Mouse (Mus musculus) gastrocnemius, adult 18-20 months (tissue): Measurements from ENCODE around the gene Sema4b. TPM values are rescaled to one million over a fixed set of nuclear protein-coding genes. Genes with fewer than 3 reads are reported as not detected.

Experiments
- DNase-seq: peaks from one replicate; pipeline ENCODE4 v3.0.0; 2021; ENCODE audit warnings: low spot score
- long read RNA-seq, 2 experiments: library from polyadenylated mRNA; stranded (forward); transcript quantifications; one replicate each; pipeline ENCODE4 v2.0.0; 2021
- total RNA-seq, 2 experiments: library from RNA; stranded (reverse); gene quantifications; 2 replicates each; pipeline ENCODE4 v1.2.3; 2021

Gene Sema4b
- total RNA-seq = 1 to 10 TPM; 1.2 to 1.7 TPM
- long read RNA-seq, experiment 1 = 0 reads
- long read RNA-seq, experiment 2 = 0 reads

DNA sequence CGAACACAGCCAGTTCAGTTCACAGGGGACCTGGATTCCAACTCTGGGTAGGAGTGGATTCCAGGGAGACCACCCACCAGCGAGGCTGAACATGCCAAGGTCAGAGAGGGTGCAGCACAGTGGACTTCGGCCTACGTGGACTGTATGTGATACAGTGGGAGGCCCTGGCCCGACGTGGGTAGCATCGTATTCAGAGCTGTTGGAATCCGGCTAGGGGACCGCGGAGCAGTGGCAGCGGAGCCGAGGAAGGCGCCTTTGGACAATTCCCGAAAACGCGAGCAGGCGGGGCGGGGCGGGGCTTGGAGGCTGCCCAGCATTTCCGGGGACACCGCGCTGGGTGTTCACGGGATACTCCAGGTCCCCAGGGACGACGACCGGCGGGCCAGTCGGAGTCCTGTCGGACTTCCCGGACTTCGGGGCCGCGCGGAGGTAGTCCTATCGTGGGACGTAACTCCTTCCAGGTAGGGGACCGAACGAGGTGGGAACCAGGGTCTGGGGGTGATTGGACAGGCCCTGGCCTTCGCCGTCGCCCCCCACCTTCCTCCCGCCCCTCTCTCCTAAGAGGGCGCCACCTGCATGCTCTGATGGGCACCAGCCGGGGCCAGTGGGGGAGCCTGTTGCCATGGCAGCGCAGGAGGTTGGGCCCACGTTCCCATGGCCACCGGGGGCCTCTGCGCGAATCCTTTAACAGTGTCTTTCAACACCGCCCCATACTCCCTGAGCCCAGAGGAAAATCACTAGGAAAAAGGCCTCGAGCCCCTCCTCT lies at the start of gene Sema4b:
TSS of gene Sema4b (plus strand) at position 311 of the 766 bp plus-strand sequence.
- peak; percentile 91 for DNase-seq

DNA sequence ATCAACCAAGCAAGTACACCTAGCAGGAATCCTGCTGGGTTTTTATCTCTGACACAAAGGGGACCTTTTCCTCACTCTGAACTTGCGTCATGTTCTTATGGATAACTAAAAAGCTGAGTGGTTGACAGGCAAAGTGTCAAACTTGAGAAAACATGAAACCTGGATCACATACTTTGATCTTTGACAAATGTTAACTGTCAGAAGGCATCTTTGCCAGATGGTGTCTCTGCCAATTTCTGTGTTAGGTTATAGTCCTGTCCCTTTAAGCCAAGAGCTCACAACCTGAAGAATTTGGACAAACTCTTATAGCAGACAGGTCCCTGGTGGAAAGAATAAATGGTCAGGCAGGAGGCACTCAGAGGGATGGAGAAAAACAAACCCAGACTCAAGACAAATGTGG lies 48.3 kb upstream of the Sema4b start:
- DNase-seq = no peak

DNA sequence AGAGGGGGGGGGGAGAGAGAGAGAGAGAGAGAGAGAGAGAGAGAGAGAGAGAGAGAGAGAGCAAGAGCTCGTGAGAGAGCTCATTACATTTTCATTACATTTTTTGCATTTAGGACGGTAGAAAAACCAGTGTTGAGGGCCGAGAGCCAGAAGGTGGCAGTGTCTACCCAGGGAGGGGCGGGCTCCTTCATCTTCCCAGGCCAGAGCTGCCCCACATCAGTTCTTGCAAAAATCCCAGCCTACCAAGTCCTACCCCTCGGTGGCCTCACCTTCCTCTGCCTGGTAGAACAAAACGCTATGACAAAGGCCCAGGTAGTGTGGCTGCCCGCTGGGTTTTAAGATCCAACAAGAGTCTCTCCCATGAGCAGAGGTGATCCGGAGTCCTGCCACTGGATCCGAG lies 45.8 kb upstream of the Sema4b start:
- peak; percentile 58 for DNase-seq

DNA sequence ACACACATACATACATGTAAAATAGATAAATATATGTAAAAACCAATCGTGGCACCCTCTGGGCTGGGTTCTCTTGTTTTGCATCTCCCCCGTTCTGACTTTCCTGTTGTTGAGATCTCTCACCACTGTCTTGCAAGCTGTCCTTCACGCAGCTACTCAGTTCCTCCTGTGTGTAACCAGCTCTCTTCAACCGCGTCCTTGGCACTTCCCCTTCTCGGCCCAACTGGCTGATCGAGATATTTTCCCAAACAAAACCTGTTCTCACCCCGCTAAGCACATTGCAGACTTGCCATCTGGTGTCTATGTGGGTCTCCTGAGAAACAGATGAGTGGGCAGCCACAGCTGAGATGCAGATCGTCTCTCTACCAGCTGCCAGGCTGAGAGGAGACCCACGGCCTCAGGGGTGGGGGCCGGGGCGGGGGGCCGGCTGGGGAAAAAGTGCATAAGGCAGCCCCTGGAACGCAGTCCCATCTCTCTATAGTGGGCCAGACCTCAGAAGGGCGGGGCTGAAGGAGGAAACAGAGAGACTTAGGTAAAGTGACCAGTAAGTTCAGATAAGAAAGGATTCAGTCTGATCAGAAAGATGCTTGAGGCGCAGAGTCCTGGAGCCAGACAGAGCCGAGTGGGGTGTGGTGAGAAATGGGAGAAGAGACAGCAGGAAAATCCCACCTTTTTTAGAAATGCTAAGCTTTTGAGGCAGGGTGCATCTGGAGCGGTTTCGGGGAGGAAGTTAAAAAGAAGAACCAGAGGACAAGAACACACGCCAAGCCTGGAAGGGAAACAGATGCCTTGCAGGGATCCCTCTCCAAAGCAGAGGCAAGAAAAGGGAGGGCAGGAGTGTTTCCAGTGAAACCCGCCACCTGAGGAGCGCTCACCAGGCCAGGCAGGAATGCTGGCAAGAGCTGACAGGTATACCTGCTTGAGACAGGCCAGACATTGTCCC lies 43.0 kb upstream of the Sema4b start:
- DNase-seq = no peak

DNA sequence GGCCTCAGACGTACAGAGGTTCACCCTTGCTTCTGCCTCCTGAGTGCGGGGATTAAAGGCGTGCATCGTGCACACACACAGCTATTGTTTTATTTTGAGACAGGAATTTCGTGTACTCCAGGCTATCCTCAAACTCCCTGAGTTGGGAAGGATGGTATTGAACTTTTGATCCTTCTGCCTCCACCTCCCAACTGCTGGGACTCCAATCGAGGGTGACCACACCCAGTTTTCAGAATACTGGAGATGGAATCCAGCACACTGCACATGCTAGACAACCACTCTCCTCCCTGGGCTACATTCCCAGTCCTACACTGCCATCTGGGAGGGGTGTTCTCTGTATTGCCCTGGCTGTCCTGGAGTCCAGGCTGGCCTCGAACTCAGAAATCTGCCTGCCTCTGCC lies 41.9 kb upstream of the Sema4b start:
- no peak for DNase-seq

DNA sequence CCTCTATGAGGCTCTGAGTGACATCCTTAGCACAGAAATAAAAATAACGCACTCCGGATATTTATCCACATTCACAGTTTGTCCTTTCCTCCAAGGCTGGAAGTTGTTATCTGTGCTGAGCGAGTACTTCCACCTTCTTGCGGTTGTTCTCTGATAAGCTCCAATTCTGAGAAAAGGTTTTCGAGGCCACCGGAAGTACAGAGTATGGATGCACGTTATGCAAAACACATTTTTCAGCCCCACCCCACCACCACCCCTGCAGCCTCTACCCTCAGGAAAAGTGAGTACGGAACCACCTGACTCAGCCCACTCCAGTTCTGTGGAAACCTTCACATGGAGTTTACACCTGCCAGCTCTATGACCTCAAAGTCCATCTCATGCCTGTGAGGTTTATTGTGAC lies 40.6 kb upstream of the Sema4b start:
- no peak for DNase-seq

DNA sequence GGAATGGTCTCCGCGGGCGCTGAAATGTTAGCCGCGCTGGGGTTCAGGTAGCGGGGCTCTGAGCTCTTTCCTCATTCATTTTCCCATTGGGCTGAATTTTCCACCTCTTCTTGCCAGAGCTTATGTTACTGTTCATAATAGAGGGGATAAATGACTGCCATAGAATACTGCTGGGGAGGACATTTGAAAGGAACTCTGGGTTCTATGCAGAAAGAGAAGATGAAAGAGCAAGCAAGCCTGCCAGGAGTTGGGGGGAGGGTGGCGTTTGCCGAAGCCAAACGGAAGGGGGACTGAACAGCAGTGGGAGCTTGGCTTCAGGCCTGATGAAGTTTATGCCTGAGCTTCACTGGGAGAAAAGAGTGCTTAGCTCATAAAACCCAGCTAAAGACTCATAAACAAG lies 37.3 kb upstream of the Sema4b start:
- no peak for DNase-seq

DNA sequence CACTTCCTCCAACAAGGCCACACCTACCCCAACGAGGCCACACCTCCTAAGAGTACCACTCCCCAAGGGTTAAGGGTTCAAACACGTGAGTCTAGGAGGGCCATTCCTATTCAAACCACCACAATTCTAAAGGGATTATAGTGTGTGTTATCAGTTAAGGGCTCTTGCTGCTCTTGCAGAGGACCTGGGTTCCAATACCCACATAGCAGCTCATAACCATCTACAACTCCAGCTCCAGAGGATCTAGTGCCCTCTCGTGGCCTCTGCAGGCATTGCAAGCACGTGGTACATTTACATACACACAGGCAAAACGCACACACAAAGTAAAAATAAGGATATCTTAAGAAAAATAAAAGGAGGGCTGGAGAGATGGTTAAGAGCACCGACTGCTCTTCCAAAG lies 34.5 kb upstream of the Sema4b start:
- no peak for DNase-seq

DNA sequence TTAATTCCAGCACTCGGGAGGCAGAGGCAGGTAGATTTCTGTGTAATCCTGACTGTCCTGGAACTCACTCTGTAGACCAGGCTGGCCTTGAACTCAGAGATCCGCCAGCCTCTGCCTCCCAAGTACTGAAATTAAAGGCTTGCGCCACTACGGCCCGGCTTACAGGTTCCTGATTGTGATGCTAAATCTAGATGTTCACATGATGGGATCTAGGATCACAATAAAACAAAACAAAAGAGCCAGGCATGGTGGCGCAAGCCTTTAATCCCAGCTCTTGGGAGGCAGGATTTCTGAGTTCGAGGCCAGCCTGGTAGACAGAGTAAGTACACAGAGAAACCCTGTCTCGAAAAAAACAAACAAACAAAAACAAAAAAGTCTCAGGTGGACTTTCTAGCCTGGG lies 33.9 kb upstream of the Sema4b start:
- no peak for DNase-seq

DNA sequence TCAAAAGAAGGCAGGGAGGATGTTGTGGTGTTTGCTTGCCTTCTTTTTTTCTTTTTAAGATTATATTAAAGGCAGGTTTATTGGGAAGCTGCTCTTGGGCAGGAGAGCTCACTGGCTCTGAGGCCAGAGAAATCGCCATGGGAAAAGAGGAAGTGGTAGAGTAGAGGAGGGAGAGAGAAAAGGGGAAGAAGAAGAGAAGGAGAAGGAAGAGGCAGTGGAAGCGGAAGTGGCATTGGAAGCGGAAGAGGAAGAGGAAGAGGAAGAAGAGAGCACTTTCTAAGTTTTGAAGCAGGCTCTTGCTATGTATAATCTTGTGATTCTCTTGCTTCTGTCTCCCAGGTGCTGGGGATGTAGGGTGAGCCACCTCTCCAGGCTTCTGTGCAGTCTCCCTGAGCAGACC lies 32.0 kb upstream of the Sema4b start:
- no peak for DNase-seq

DNA sequence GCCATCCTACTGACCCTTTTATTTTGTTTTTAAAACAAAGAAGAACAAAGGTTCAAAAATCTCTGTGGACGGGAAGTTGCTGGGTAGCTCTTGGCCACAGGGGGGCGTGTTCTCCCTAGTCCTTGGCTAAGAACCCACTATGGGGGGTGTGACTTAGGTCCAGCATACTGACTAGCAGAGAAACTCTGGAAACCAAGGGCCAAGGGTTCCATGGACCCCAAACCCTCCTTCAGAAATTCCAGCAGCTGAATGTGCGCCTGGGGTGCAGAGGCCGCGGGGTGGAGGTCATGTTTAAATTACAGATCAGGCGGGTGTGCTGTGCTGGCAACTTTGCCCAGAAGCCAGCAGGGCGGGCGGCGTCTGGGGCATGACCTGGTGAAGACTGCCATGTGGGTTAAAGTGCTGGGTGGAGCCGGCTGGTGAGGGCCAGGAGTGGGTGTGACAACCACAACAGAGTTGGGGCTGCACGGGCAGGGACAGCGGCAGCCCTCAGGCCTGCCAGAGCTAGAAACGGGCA lies 29.9 kb upstream of the Sema4b start:
- no peak for DNase-seq

DNA sequence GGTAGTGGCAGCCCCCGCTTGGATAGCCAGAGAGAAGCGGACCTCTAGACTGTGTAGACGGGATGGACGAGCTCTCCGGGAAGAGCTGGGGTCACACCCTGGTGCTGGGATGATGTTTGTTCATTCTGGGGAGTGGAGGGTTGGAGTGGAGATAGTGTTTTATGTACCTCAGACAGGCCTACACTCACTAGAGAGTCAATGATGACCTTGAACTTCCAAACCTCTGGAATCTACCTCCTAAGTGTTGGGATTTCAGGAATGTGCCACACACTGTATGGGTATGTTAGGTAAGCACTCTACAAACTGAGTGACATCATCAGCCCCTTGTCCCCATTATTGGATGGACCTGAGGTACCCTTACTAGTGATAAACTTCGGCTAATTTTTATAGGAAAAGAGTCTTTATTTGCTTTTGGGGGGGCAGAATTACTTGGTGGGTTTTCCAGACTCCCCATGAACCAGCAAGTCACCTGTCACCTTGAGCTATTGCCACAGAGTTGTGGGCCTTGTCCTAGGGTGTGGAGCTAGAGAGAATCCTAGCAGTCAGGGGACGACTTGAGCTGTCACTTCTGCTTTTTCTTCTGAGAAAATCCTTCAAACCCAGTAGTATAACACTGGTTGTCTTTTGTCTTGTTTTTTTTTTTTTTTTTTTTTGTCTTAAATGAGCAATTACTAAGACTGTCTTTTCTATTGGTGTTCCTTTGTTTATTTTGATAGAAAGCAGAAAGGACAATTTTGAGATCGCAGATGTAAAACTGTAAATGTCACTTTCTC lies 28.0 kb upstream of the Sema4b start:
- DNase-seq = no peak

DNA sequence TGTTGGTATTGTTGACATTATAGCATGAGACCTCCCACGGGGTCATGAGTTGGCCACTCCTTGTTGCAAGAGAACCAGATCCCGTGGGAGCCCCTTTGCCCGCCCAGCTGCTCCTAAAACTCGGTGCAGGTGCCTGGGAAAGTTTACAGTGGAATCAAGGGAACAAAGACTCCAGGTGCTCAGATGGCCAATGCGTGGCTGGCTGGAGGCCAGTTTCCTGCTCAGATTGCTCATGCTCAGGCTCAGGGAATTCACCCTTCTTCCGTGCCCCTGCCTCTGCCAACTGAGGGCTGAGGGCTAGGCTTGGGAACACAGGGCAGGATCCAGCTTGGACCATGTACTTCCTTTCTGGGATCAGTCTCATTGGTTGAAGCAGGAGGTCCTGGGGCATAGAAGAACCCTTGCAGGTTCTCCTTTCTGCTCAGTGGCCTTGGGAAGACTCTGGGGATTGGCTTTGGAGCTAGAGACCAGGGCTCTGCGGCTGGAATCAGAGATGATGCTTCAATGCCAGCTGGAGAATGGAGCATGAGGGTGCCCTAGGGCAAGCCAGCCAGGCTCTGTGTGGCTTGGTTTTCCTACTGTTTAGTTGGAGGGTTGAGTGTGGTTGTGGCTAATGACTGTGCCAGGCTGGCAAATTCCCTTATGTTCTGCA lies 26.2 kb upstream of the Sema4b start:
- no peak for DNase-seq

DNA sequence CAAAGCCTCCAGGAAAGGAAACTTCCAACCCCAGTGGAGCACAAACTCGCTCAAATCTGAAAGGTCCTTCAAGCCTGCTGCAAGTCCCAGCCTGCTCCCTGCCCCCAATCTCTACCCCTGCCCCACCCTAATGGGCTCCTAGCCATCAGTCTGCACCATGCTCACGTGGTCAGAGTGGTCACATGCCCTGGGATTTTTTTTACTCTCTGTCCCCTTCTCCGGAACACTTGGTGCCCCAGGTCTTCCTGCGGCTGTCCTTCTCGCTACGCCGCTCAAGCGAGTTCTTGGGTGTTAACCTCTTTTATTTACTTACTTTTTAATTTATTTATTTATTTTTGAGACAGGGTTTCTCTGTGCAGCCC lies 25.7 kb upstream of the Sema4b start:
- peak; percentile 55 for DNase-seq

DNA sequence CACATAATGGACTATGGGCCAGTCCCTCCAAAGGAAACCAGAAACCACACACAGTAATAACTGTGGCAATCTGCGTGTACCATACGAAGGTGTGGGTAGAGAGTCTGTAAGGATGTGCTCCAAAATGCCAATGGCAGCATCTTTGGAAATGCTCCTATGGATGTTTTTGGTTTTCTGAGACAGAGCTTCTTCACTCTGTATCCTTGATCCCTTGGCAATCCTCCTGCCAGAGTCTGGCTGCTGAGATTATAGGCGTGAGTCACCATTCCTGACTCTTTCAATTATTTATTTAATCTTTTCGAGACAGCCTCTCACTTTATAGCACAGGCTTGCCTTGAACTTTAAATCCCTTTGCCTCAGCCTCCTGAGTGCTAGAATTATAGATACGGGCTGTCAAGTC lies 21.2 kb upstream of the Sema4b start:
- no peak for DNase-seq

DNA sequence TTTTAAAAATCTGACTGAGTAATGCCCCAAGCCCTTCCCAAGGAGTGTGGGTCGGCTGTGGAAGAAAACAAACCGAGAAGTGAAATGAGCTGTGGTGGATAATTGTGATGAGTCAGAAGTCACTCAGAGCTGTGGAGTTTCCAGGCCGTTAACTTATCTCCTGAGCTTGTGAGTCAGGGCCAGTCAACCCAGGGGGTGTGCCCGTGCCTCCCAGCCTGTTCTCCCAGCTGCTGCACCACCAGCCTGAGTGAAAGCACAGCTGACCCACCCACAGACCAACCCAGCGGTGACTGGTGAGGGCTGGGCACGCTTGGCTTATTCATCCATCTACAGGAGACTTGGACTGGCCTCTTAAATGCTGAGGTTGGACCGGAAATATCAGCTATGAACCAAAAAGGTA lies 19.9 kb upstream of the Sema4b start:
- DNase-seq = no peak

DNA sequence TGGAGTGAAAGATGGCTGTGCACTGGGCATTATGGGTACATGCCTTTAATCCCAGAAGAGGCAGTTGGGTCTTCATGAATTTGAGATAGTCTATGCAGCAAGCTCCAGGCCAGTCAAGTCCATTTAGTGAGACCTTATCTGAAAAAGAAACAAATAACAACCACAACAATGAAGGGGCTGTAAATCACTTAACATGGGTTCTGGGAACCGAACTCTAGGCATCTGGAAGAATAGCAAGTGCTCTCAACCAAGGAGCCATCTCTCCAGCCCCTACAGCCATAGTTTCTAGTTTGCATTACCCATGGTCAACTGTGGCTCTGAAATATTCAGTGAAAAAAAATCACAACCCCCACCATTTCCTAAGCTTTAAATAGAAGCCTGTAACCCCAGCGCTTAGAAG lies 16.8 kb upstream of the Sema4b start:
- no peak for DNase-seq

DNA sequence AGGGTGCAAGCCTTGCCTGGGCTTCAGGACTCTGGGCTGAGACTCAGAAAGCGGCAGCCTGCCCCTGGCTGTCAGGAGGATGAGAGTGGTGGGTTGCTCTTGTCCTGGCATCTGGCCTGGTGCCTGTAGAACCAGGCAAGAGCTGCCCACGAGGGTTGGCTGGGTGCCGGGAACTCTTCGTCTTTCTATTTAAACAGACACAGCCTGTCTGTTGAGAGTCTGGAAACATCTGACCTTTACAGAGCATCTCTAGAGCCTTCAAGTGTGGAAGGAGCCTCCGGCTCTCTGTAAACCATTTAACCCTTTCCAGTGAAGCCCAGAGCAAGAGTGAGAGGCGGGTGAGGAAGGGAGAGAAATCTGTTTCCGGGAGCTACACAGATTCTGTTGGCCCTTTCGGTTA lies 15.3 kb upstream of the Sema4b start:
- DNase-seq = peak; percentile 27

DNA sequence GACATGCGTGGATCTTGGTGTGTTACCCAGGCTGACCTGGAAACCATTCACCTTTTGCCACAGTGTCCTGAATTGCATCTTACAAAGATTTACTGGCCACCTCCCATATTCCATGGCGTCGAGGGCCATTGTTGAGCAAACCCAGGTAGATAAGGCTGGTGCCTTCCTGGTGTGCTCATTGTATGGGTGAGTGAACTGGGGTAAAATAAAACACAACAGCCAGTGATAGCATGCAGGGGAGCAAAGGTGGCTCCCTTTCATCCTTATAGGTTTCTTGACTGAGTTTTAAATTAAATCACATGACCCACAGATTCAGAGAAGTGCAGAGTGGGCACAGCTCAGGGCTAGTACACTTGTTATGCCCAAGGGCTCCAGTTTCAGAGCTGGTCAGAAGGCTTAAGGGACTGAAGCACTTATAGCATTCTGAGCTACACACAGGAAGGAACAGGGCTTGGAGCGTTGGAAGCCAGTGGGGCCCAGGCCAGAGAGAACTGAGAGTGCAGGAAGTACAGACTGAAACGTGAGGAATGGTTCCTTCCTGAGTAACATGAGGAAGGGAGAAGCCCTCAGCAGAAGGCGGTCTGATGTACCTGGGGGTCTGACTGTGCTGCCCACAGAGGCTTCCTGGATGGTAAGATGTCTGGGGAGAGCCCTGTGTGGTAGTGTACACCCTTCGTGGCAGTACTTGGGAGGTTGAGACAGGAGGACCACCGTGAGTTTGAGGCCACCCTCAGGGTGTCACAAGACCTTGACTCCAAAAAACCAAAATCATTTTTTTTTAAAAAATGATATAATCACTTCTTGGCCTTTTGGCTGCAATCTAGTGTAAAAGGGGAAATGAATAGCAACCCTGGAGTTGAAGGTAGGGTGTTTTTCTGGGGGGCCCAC lies 14.3 kb upstream of the Sema4b start:
- no peak for DNase-seq

DNA sequence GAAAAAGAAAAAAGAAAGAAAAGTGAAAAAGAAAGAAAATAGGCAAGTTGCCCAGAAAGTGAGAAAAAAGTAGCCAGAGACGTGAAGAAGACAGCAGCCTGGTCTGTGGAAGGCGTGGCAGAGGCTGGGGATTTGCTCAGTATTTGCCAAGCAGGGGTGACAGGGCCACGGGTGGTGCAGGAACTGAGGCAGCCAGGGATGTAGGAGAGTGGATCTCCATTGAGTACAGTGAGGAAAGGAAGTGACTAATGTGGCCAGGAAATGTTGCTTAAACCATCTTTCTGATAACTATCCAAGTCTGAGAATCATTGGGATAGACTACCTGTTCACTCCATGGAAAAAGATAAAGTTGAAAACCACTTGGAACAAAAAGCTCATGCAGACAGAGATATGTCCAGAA lies 10.5 kb upstream of the Sema4b start:
- no peak for DNase-seq
